Mouse (Mus musculus): ENCODE data around the gene Gzmg. TPM values are rescaled to one million over a fixed set of nuclear protein-coding genes. Genes with fewer than 3 reads are reported as not detected.
"Not testable (repeated sequence)": the region's sequence is repeated elsewhere in the genome, so short reads cannot be mapped to it uniquely, and the experiment has no call there.

Gene Gzmg
- polyA plus RNA-seq, 1 experiment, result not detected

- Histone ChIP-seq H3K27ac (ENCODE audit: insufficient read depth, low read depth, low read length) (no peak overlapping the region), H3K4me1 (ENCODE audit: control insufficient read depth, insufficient read depth, low read length) (no peaks in the 10 kb centered on the region), H3K4me3 (ENCODE audit: insufficient read depth, low read depth, low read length) (no peak overlapping the region), H3K36me3 (ENCODE audit: control insufficient read depth, insufficient read depth, low read length) (no peaks in the 10 kb centered on the region), H3K27me3 (replicated peaks; ENCODE audit: control insufficient read depth, insufficient read depth, low read length) (no peaks in the 10 kb centered on the region)
- TF ChIP-seq POLR2A (IDR thresholded peaks at IDR 0.05; ENCODE audit: low read depth, low read length), result no peak
- no peak for TF ChIP-seq CTCF (conservative IDR thresholded peaks at IDR 0.05; ENCODE audit: insufficient read depth, insufficient read length, low read depth, low read length)
- WGBS, result 83% methylated on average over 3 of the region's 3 CpGs
- DNase-seq, result no peak
Observed at GRCm38 (mm10) chr14:56123516-56123915, 35.9 kb downstream of the Gzmg start.

- Histone ChIP-seq H3K4me1 (ENCODE audit: control insufficient read depth, insufficient read depth, low read length) (no peaks in the 10 kb centered on the region), H3K36me3 (ENCODE audit: control insufficient read depth, insufficient read depth, low read length) (no peaks in the 10 kb centered on the region), H3K4me3 (ENCODE audit: insufficient read depth, low read depth, low read length) (no peak within 1 kb of the TSS), H3K27ac (ENCODE audit: insufficient read depth, low read depth, low read length) (no peak within 1 kb of the TSS), H3K27me3 (replicated peaks; ENCODE audit: control insufficient read depth, insufficient read depth, low read length) (no peaks in the 10 kb centered on the region)
- no peak for TF ChIP-seq POLR2A (IDR thresholded peaks at IDR 0.05; ENCODE audit: low read depth, low read length)
- TF ChIP-seq CTCF (conservative IDR thresholded peaks at IDR 0.05; ENCODE audit: insufficient read depth, insufficient read length, low read depth, low read length), result no peak
- DNase-seq, result no peak
Observed at GRCm38 (mm10) chr14:56120525-56120924, 38.9 kb downstream of the Gzmg start, which contains the start of gene Gzme. TSS of gene Gzme (minus strand) at chr14:56120625.

GRCm38 (mm10) chr14:56115531-56116310, 43.7 kb downstream of the Gzmg start:
- WGBS, result 94% methylated on average over 33 of the region's 33 CpGs

More at GRCm38 (mm10) chr14:56115531-56116310, 43.7 kb downstream of the Gzmg start:
- not testable (repeated sequence) for H3K4me3 ChIP-seq (ENCODE audit: insufficient read depth, low read depth, low read length); H3K36me3 ChIP-seq (ENCODE audit: control insufficient read depth, insufficient read depth, low read length); DNase-seq; H3K4me1 ChIP-seq (ENCODE audit: control insufficient read depth, insufficient read depth, low read length); H3K27ac ChIP-seq (ENCODE audit: insufficient read depth, low read depth, low read length); H3K27me3 ChIP-seq (replicated peaks; ENCODE audit: control insufficient read depth, insufficient read depth, low read length)

Other genes starting within 250 kb of the Gzmg start
- gene Cma1, start 214.9 kb downstream of the Gzmg start, polyA plus RNA-seq (2012; rRNA removed), result 0.42 and 0.99 TPM in 2 replicates
- gene Cma2, start 208.6 kb downstream of the Gzmg start, polyA plus RNA-seq (2012; rRNA removed), result not detected in 2 replicates
- not detected in 2 replicates for gene Mcpt1, start 141.6 kb downstream of the Gzmg start, polyA plus RNA-seq (2012; rRNA removed)
- not detected in 2 replicates for gene Mcpt9, start 129.1 kb downstream of the Gzmg start, polyA plus RNA-seq (2012; rRNA removed)
- gene Mcpt2, start 117.5 kb downstream of the Gzmg start, polyA plus RNA-seq (2012; rRNA removed), result not detected in 2 replicates
- 0.50 and 0.95 TPM in 2 replicates for gene Mcpt4, start 97.3 kb downstream of the Gzmg start, polyA plus RNA-seq (2012; rRNA removed)
- gene Mcpt8, start 74.3 kb downstream of the Gzmg start, polyA plus RNA-seq (2012; rRNA removed), result not detected in 2 replicates
- not detected in 2 replicates for gene Ctsg, start 57.0 kb downstream of the Gzmg start, polyA plus RNA-seq (2012; rRNA removed)
- gene Gzme, start 39.0 kb downstream of the Gzmg start, polyA plus RNA-seq (2012; rRNA removed), result not detected in 2 replicates
- gene Gzmd, start 27.0 kb downstream of the Gzmg start, polyA plus RNA-seq (2012; rRNA removed), result not detected in 2 replicates
- not detected in 2 replicates for gene Gzmn, start 15.0 kb upstream of the Gzmg start, polyA plus RNA-seq (2012; rRNA removed)
- not detected in 2 replicates for gene Gzmf, start 51.8 kb upstream of the Gzmg start, polyA plus RNA-seq (2012; rRNA removed)
- gene Gzmc, start 75.1 kb upstream of the Gzmg start, polyA plus RNA-seq (2012; rRNA removed), result not detected in 2 replicates
- 0.30 and 0.41 TPM in 2 replicates for gene Gzmb, start 102.7 kb upstream of the Gzmg start, polyA plus RNA-seq (2012; rRNA removed)
- 0.22 and 0.25 TPM in 2 replicates for gene Atp12a, start 205.5 kb upstream of the Gzmg start, polyA plus RNA-seq (2012; rRNA removed)
- gene Rnf17, start 243.0 kb upstream of the Gzmg start, polyA plus RNA-seq (2012; rRNA removed), result 0.05 TPM in 1 of 2 replicates, not detected in the other